Mouse (Mus musculus): Measurements from ENCODE around the gene Kcna10. TPM values are rescaled to one million over a fixed set of nuclear protein-coding genes. Genes with fewer than 3 reads are reported as not detected.
A peak's percentile ranks its signal among the peaks of the same experiment; 100 is the strongest.

The Kcna10 gene
- polyA plus RNA-seq, 1 experiment from 2014 or later: not detected

GRCm38 (mm10) chr3:107239607-107240006 is 56.8 kb downstream of the Kcna10 start, which contains the start of gene Prok1:
TSS of gene Prok1 (minus strand) at chr3:107239707.
- peaks cover 3% of the 10 kb centered on the region; the same call in 1 of the 2 replicates for H3K4me1 ChIP-seq (replicated peaks; ENCODE audit: control insufficient read depth, insufficient read depth, low read length)
- no peaks in the 10 kb centered on the region for H3K36me3 ChIP-seq (ENCODE audit: control insufficient read depth, insufficient read depth, low read length)
- ATAC-seq (replicated peaks; ENCODE audit: low FRiP score) (no peak), DNase-seq (ENCODE audit: low spot score) (no peak)
- 94% methylated on average over 9 of the region's 9 CpGs for WGBS
- H3K27me3 ChIP-seq (ENCODE audit: control insufficient read depth, insufficient read depth, low read length): no peaks in the 10 kb centered on the region
- no peak within 1 kb of the TSS for H3K9ac ChIP-seq (ENCODE audit: low read length)
- H3K4me2 ChIP-seq (ENCODE audit: low read depth, low read length, severe bottlenecking): no peak within 1 kb of the TSS
- no peak within 1 kb of the TSS for H3K4me3 ChIP-seq (ENCODE audit: low read depth, low read length)
- no peak within 1 kb of the TSS for H3K27ac ChIP-seq (ENCODE audit: low read depth, low read length)
- H3K9me3 ChIP-seq (ENCODE audit: control insufficient read depth, low read length): no peaks in the 10 kb centered on the region

- peak; percentile 56 for DNase-seq (ENCODE audit: low spot score)
Observed at GRCm38 (mm10) chr3:107241389-107242094, 58.7 kb downstream of the Kcna10 start.

More at GRCm38 (mm10) chr3:107241389-107242094, 58.7 kb downstream of the Kcna10 start:
- ATAC-seq (replicated peaks; ENCODE audit: low FRiP score): peak; percentile 58
- Histone ChIP-seq H3K9ac (ENCODE audit: low read length) (no peak overlapping the region), H3K36me3 (ENCODE audit: control insufficient read depth, insufficient read depth, low read length) (no peaks in the 10 kb centered on the region), H3K4me1 (replicated peaks; ENCODE audit: control insufficient read depth, insufficient read depth, low read length) (peaks cover 3% of the 10 kb centered on the region; the same call in 1 of the 2 replicates), H3K9me3 (ENCODE audit: control insufficient read depth, low read length) (no peaks in the 10 kb centered on the region), H3K27me3 (ENCODE audit: control insufficient read depth, insufficient read depth, low read length) (no peaks in the 10 kb centered on the region), H3K4me3 (ENCODE audit: low read depth, low read length) (no peak overlapping the region), H3K27ac (ENCODE audit: low read depth, low read length) (no peak overlapping the region), H3K4me2 (ENCODE audit: low read depth, low read length, severe bottlenecking) (0 out of 2 replicates have a peak overlapping the region, but pooled peaks have one; percentile 21)
- WGBS: 25% methylated on average over 14 of the region's 14 CpGs

Other genes starting within 250 kb of the Kcna10 start
- 9.2 and 9.5 TPM in 2 replicates for gene Kcna3, start 146.9 kb upstream of the Kcna10 start, polyA plus RNA-seq (2014; fragmentation: Nextera tagmentation; extraction: Ambion mirVana)
- 0.05 and 0.20 TPM in 2 replicates for gene Kcna2, start 81.9 kb upstream of the Kcna10 start, polyA plus RNA-seq (2014; fragmentation: Nextera tagmentation; extraction: Ambion mirVana)
- not detected in 2 replicates for gene Cym, start 38.7 kb downstream of the Kcna10 start, polyA plus RNA-seq (2014; fragmentation: Nextera tagmentation; extraction: Ambion mirVana)
- not detected in 2 replicates for gene A630076J17Rik, start 47.6 kb downstream of the Kcna10 start, polyA plus RNA-seq (2014; fragmentation: Nextera tagmentation; extraction: Ambion mirVana)
- gene Prok1, start 56.7 kb downstream of the Kcna10 start, polyA plus RNA-seq (2014; fragmentation: Nextera tagmentation; extraction: Ambion mirVana): 0.11 TPM in 1 of 2 replicates, not detected in the other
- gene Lamtor5, start 95.8 kb downstream of the Kcna10 start, polyA plus RNA-seq (2014; fragmentation: Nextera tagmentation; extraction: Ambion mirVana): 174 and 177 TPM in 2 replicates
- gene Slc16a4, start 108.2 kb downstream of the Kcna10 start, polyA plus RNA-seq (2014; fragmentation: Nextera tagmentation; extraction: Ambion mirVana): 2.3 and 3.2 TPM in 2 replicates
- gene Rbm15, start 150.6 kb downstream of the Kcna10 start, polyA plus RNA-seq (2014; fragmentation: Nextera tagmentation; extraction: Ambion mirVana): 19.4 and 22.6 TPM in 2 replicates

Measured in forebrain, embryonic 11.5 days (tissue).